Mouse (Mus musculus): ENCODE measurements at regions not wholly inside any gene's neighbourhood (a gene's known extent, or its start where the extent isn't known, plus 50 kb on each side); places are given as distances from the start of the nearest gene placed in this dataset.

- no peak for TF ChIP-seq CTCF (IDR thresholded peaks at IDR 0.05; ENCODE audit: low read depth, low read length)
- TF ChIP-seq POLR2A (IDR thresholded peaks at IDR 0.05; ENCODE audit: borderline replicate concordance, low read depth, low read length): no peak
Measured at GRCm38 (mm10) chr3:52862026-52862425, 155.0 kb downstream of the Cog6 start.

Measured in bone marrow macrophage, adult 2 months (primary cell).